Mouse (Mus musculus) forebrain, postnatal 0 days (tissue): ENCODE measurements around the gene Dhdds. TPM values are rescaled to one million over a fixed set of nuclear protein-coding genes. Genes with fewer than 3 reads are reported as not detected.

Experiments used
- ATAC-seq: fragments of 200-750 bp; cut with Nextera tagmentation; 2 replicates; pipeline ENCODE4 v1.8.0; 2017; ENCODE audit warnings: mild to moderate bottlenecking, moderate library complexity
- DNase-seq: peaks from one replicate; pipeline ENCODE4 v3.0.0-alpha.2; 2015
- H3K27ac ChIP-seq: fragments of 300-500 bp; sonication (generic); 2 replicates; pipeline ENCODE4 v1.5.1; 2014; ENCODE audit warnings: low read depth, mild to moderate bottlenecking, antibody characterized with exemption, low read length, moderate library complexity, mixed read lengths
- H3K27me3 ChIP-seq: fragments of 300-500 bp; sonication (generic); 2 replicates; pipeline ENCODE4 v1.6.1; 2014; ENCODE audit warnings: mild to moderate bottlenecking, low read length, mixed read lengths; ENCODE audit not compliant: insufficient read depth
- H3K36me3 ChIP-seq: fragments of 300-500 bp; sonication (generic); 2 replicates; pipeline ENCODE4 v1.6.1; 2014; ENCODE audit warnings: mild to moderate bottlenecking, moderate library complexity; ENCODE audit not compliant: insufficient read depth
- H3K4me1 ChIP-seq: fragments of 300-500 bp; sonication (generic); 2 replicates; pipeline ENCODE4 v1.6.1; 2014; ENCODE audit warnings: antibody characterized with exemption; ENCODE audit not compliant: insufficient read depth
- H3K4me2 ChIP-seq: fragments of 300-500 bp; sonication (generic); 2 replicates; pipeline ENCODE4 v1.6.1; 2014; ENCODE audit warnings: low read depth, mild to moderate bottlenecking, moderate library complexity
- H3K4me3 ChIP-seq: fragments of 300-500 bp; sonication (generic); 2 replicates; pipeline ENCODE4 v1.5.1; 2014; ENCODE audit warnings: low read depth, low read length, mixed read lengths
- H3K9ac ChIP-seq: fragments of 300-500 bp; sonication (generic); 2 replicates; pipeline ENCODE4 v1.6.1; 2014; ENCODE audit warnings: mild to moderate bottlenecking
- H3K9me3 ChIP-seq: fragments of 300-500 bp; sonication (generic); 2 replicates; pipeline ENCODE4 v1.6.1; 2016; ENCODE audit warnings: low read length
- CTCF ChIP-seq: sonication (generic); IDR thresholded peaks from 2 replicates; pipeline ENCODE4 v1.5.1; 2016; ENCODE audit warnings: antibody characterized with exemption, control low read depth, low read depth
- WGBS: fragments of 180-500 bp; shearing (Covaris S2); extraction: QIAGEN DNeasy Blood & Tissue Kit; methylation state at CpG from one replicate; pipeline ENCODE4 v1.1.7; 2014; 5-methylcytosine and 5-hydroxymethylcytosine counted together
- polyA plus RNA-seq: library from polyadenylated mRNA; unstranded; fragments of >200 nt; fragmentation: Nextera tagmentation; extraction: Ambion mirVana; gene quantifications from 2 replicates; pipeline ENCODE4 v1.2.1, GENCODE M21; 2015
- total RNA-seq: library from RNA; depleted of rRNA; stranded (reverse); fragments of >200 nt; gene quantifications from 2 replicates; pipeline ENCODE4 v1.2.3, GENCODE M21; 2014

Gene Dhdds
- total and polyA plus RNA-seq, 2 experiments from 2014 or later = 42.0 to 43.5 TPM

GRCm38 (mm10) chr4:134019641-134020351 lies 19.1 kb upstream of the Dhdds start:
- Histone ChIP-seq H3K27me3 (peaks cover 27% of the 10 kb centered on the region), H3K27ac (no peak overlapping the region), H3K9me3 (no peaks in the 10 kb centered on the region), H3K4me1 (no peaks in the 10 kb centered on the region; the same call in none of the 2 replicates), H3K4me3 (no peak overlapping the region; the same call in 1 of the 2 replicates), H3K9ac (no peak overlapping the region), H3K36me3 (no peaks in the 10 kb centered on the region), H3K4me2 (peak overlapping the region; percentile 29)
- peak; percentile 16 for DNase-seq
- 3% methylated on average over 16 of the region's 16 CpGs for WGBS
- no peak; the same call in 1 of the 2 replicates for ATAC-seq
- TF ChIP-seq CTCF = no peak

- Histone ChIP-seq H3K27me3 (peaks cover 27% of the 10 kb centered on the region), H3K27ac (no peak overlapping the region), H3K36me3 (no peaks in the 10 kb centered on the region), H3K4me2 (peak overlapping the region; percentile 14), H3K4me3 (no peak overlapping the region; the same call in 1 of the 2 replicates), H3K4me1 (no peaks in the 10 kb centered on the region; the same call in none of the 2 replicates), H3K9me3 (no peaks in the 10 kb centered on the region), H3K9ac (no peak overlapping the region)
- WGBS = 2% methylated on average over 5 of the region's 10 CpGs
- ATAC-seq (no peak), DNase-seq (no peak)
- no peak for TF ChIP-seq CTCF
Observed at GRCm38 (mm10) chr4:134019210-134019609, 18.5 kb upstream of the Dhdds start.

GRCm38 (mm10) chr4:134018779-134019145 lies 18.0 kb upstream of the Dhdds start, which contains the start of gene Lin28a:
Gene Lin28a (minus strand): TSS chr4:134018841.
- peak within 1 kb of the TSS; percentile 43 for H3K4me2 ChIP-seq
- no peaks in the 10 kb centered on the region for H3K36me3 ChIP-seq
- ATAC-seq = no peak
- no peak within 1 kb of the TSS for H3K27ac ChIP-seq
- peak within 1 kb of the TSS; percentile 25 for H3K4me3 ChIP-seq
- TF ChIP-seq CTCF = no peak
- no peak for DNase-seq
- no peaks in the 10 kb centered on the region; the same call in none of the 2 replicates for H3K4me1 ChIP-seq
- no peak within 1 kb of the TSS for H3K9ac ChIP-seq
- no peaks in the 10 kb centered on the region for H3K9me3 ChIP-seq
- WGBS = under 1% methylated on average over 8 of the region's 9 CpGs
- H3K27me3 ChIP-seq = peaks cover 27% of the 10 kb centered on the region

- Histone ChIP-seq H3K27ac (no peak overlapping the region), H3K4me2 (peak overlapping the region; percentile 43), H3K4me1 (no peaks in the 10 kb centered on the region; the same call in none of the 2 replicates), H3K27me3 (peaks cover 27% of the 10 kb centered on the region), H3K36me3 (no peaks in the 10 kb centered on the region), H3K9me3 (no peaks in the 10 kb centered on the region), H3K9ac (no peak overlapping the region), H3K4me3 (peak overlapping the region; percentile 25)
- TF ChIP-seq CTCF = no peak
- ATAC-seq (no peak), DNase-seq (no peak)
- WGBS = 1% methylated on average over 46 of the region's 46 CpGs
Observed at GRCm38 (mm10) chr4:134018038-134018778, 17.5 kb upstream of the Dhdds start.

- H3K9me3 ChIP-seq = no peaks in the 10 kb centered on the region
- no peak for TF ChIP-seq CTCF
- H3K27ac ChIP-seq = no peak overlapping the region
- peaks cover 27% of the 10 kb centered on the region for H3K27me3 ChIP-seq
- no peak for ATAC-seq
- no peaks in the 10 kb centered on the region for H3K36me3 ChIP-seq
- H3K9ac ChIP-seq = no peak overlapping the region
- no peaks in the 10 kb centered on the region; the same call in none of the 2 replicates for H3K4me1 ChIP-seq
- H3K4me2 ChIP-seq = peak overlapping the region; percentile 43
- WGBS = 6% methylated on average over 21 of the region's 21 CpGs
- no peak for DNase-seq
- H3K4me3 ChIP-seq = peak overlapping the region; percentile 25; the same call in 1 of the 2 replicates
Observed at GRCm38 (mm10) chr4:134017201-134017865, 16.6 kb upstream of the Dhdds start.

GRCm38 (mm10) chr4:134016767-134017166 lies 16.0 kb upstream of the Dhdds start:
- TF ChIP-seq CTCF = no peak
- Histone ChIP-seq H3K4me1 (no peaks in the 10 kb centered on the region; the same call in none of the 2 replicates), H3K4me2 (no peak overlapping the region), H3K27me3 (peaks cover 27% of the 10 kb centered on the region), H3K36me3 (no peaks in the 10 kb centered on the region), H3K9me3 (no peaks in the 10 kb centered on the region), H3K9ac (no peak overlapping the region), H3K4me3 (no peak overlapping the region), H3K27ac (no peak overlapping the region)
- DNase-seq = no peak
- WGBS = 2% methylated on average over 8 of the region's 8 CpGs
- ATAC-seq = no peak
